Comparison of ENCODE assay signal across 8 mouse cellular contexts in genomic region chr5:135879449-135880158, GRCm38 (mm10). TPM values are rescaled to one million over a fixed set of nuclear protein-coding genes. Genes with fewer than 3 reads are reported as not detected.
DNase-seq lines count a peak whose midpoint lies in the region; ATAC-seq lines count a peak whose summit lies in the region.

No protein-coding gene starts in this region.

- peak; percentile 61 for DNase-seq in layer of hippocampus, adult 11-12 months (ENCODE audit: low spot score)
- no peak for DNase-seq in layer of hippocampus, adult 9-10 months (ENCODE audit: low spot score)
- peak; percentile 97 for DNase-seq in adipocyte (ENCODE audit: low spot score)
- peak; percentile 96 for DNase-seq in fibroblast of lung, adult 2 months (ENCODE audit: low read depth)
- peak; percentile 94 for DNase-seq in lung, postnatal 10 days
- peak; percentile 63 for DNase-seq in urinary bladder, adult 2 months (ENCODE audit: low spot score)
- no peak for DNase-seq in T-cell, adult 2 months (ENCODE audit: low spot score)

- peak; percentile 85 to 91 for ATAC-seq in hematopoietic stem cell, adult 5-6 weeks (replicated peaks in 1 of 2; ENCODE audit: insufficient read depth in 1 of 2, low FRiP score in 2 of 2, low TSS enrichment in 1 of 2, low read depth in 1 of 2, poor library complexity in 2 of 2, severe bottlenecking in 2 of 2)

RNA-seq across cellular contexts. Expression of gene Hspb1, which starts 8.1 kb away (rescaled TPM):
- total RNA-seq in hematopoietic stem cell, adult 5-6 weeks (2017) = not detected in 2 replicates
- polyA plus RNA-seq in urinary bladder, adult 2 months (2012; rRNA removed) = 816 and 846 TPM in 2 replicates

RNA-seq across cellular contexts. Expression of gene Ywhag, which starts 54.8 kb away (rescaled TPM):
- 95.4 and 110 TPM in 2 replicates for total RNA-seq in hematopoietic stem cell, adult 5-6 weeks (2017)
- 54.0 and 76.6 TPM in 2 replicates for polyA plus RNA-seq in urinary bladder, adult 2 months (2012; rRNA removed)

Comparison
In these comparisons a context has a peak if more than half of its experiments do, and no peak if none do; other contexts are left out.
1. DNase-seq: peak in layer of hippocampus, adult 11-12 months (single experiment), adipocyte (single experiment), fibroblast of lung, adult 2 months (single experiment), lung, postnatal 10 days (single experiment) and urinary bladder, adult 2 months (single experiment); none in layer of hippocampus, adult 9-10 months (single experiment) and T-cell, adult 2 months (single experiment).